Mouse (Mus musculus) T-cell, adult 2 months (primary cell): ENCODE results near the gene Syne2.
"Not testable (repeated sequence)": the region's sequence is repeated elsewhere in the genome, so short reads cannot be mapped to it uniquely, and the experiment has no call there.

ENCODE experiments used
- DNase-seq: peaks from one replicate; pipeline ENCODE4 v3.0.0; 2022; ENCODE audit warnings: low spot score

The Syne2 gene

GRCm38 (mm10) chr12:75817959-75818452 is at the start of gene Syne2:
Syne2 (plus strand) TSS chr12:75818134.
- DNase-seq, result peak; percentile 62

- DNase-seq, result no peak
Measured at GRCm38 (mm10) chr12:75771410-75771809, 46.5 kb upstream of the Syne2 start.

GRCm38 (mm10) chr12:75772424-75773034 is 45.4 kb upstream of the Syne2 start:
- DNase-seq, result peak; percentile 66

- DNase-seq, result no peak
Measured at GRCm38 (mm10) chr12:75781445-75781844, 36.5 kb upstream of the Syne2 start.

- no peak for DNase-seq
Measured at GRCm38 (mm10) chr12:75781995-75782394, 35.9 kb upstream of the Syne2 start.

GRCm38 (mm10) chr12:75784271-75784751 is 33.6 kb upstream of the Syne2 start:
- no peak for DNase-seq

- DNase-seq, result not testable (repeated sequence)
Measured at GRCm38 (mm10) chr12:75786681-75787080, 31.3 kb upstream of the Syne2 start.

- DNase-seq, result peak; percentile 40
Measured at GRCm38 (mm10) chr12:75789451-75789850, 28.5 kb upstream of the Syne2 start.

GRCm38 (mm10) chr12:75794527-75794926 is 23.4 kb upstream of the Syne2 start:
- no peak for DNase-seq

- DNase-seq, result no peak
Measured at GRCm38 (mm10) chr12:75796510-75796909, 21.4 kb upstream of the Syne2 start.

- no peak for DNase-seq
Measured at GRCm38 (mm10) chr12:75806281-75806680, 11.7 kb upstream of the Syne2 start.

- DNase-seq, result no peak
Measured at GRCm38 (mm10) chr12:75813766-75814165, 4.2 kb upstream of the Syne2 start.

- no peak for DNase-seq
Measured at GRCm38 (mm10) chr12:75814551-75814950, 3.4 kb upstream of the Syne2 start.

- DNase-seq, result no peak
Measured at GRCm38 (mm10) chr12:75816981-75817856, 715 bp upstream of the Syne2 start.

GRCm38 (mm10) chr12:75818453-75819434 is 810 bp downstream of the Syne2 start:
- DNase-seq, result peak; percentile 18

GRCm38 (mm10) chr12:75819481-75819880 is 1.5 kb downstream of the Syne2 start:
- DNase-seq, result no peak

- DNase-seq, result no peak
Measured at GRCm38 (mm10) chr12:75820216-75820615, 2.3 kb downstream of the Syne2 start.

- DNase-seq, result no peak
Measured at GRCm38 (mm10) chr12:75822122-75822521, 4.2 kb downstream of the Syne2 start.

- no peak for DNase-seq
Measured at GRCm38 (mm10) chr12:75823475-75823874, 5.5 kb downstream of the Syne2 start.

- DNase-seq, result no peak
Measured at GRCm38 (mm10) chr12:75825458-75825857, 7.5 kb downstream of the Syne2 start.

- no peak for DNase-seq
Measured at GRCm38 (mm10) chr12:75826699-75827353, 8.9 kb downstream of the Syne2 start.
